Mouse (Mus musculus) cortical plate, adult 2 months (tissue): ENCODE results near the gene Setdb1.

Experiments used
- CTCF ChIP-seq: fragments of 200-500 bp; IDR thresholded peaks from 2 replicates; pipeline ENCODE4 v1.5.1; 2011; ENCODE audit warnings: mild to moderate bottlenecking, control low read depth, low read length; ENCODE audit not compliant: insufficient read depth; ENCODE audit errors: extremely low read depth
- POLR2A ChIP-seq: fragments of 200-500 bp; IDR thresholded peaks from 2 replicates; pipeline ENCODE4 v1.6.1; 2011; ENCODE audit warnings: mild to moderate bottlenecking, low read length, control low read depth; ENCODE audit not compliant: insufficient read depth; ENCODE audit errors: extremely low read depth

- no peak for TF ChIP-seq CTCF
- TF ChIP-seq POLR2A = no peak
These were observed 42.4 kb downstream of the Setdb1 start, which contains the start of gene Cers2 for GRCm38 (mm10) chr3:95314486-95315093.
